Mouse (Mus musculus) liver, postnatal 0 days (tissue): Measurements from ENCODE around the gene Prkca.

Experiments used
- CTCF ChIP-seq: sonication (generic); IDR thresholded peaks from 2 replicates; pipeline ENCODE4 v1.5.1; 2016; ENCODE audit warnings: antibody characterized with exemption, low read depth
- EP300 ChIP-seq: IDR thresholded peaks from 2 replicates; pipeline ENCODE4 v1.6.1; 2016; ENCODE audit warnings: antibody characterized with exemption, low read depth, mild to moderate bottlenecking

DNA sequence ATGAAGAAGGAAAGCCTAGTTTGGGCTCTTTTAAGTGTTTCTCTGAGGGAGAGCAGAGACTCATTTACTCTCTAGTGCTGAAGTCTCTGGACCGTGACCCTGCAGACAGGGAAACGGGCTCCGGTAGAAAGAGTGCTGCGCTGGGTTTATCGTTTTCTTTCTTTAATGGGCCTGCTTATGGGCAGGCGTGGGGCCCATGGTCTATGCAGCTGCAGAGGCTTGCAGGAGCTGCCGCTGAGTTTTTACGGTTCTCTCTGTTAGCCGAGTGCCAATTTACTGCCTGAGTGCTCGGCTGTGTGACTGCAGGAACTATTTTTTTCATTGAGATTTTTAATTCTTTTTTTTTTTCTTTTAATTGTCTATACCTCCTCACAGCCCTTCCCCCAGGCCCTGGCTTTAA is 373.8 kb downstream of the Prkca start:
- TF ChIP-seq EP300: no peak
- no peak for TF ChIP-seq CTCF
